Mouse (Mus musculus) kidney, postnatal 10 days (tissue): ENCODE measurements at regions not wholly inside any gene's neighbourhood (a gene's known extent, or its start where the extent isn't known, plus 50 kb on each side); places are given as distances from the start of the nearest gene placed in this dataset.
"Not testable (repeated sequence)": the region's sequence is repeated elsewhere in the genome, so short reads cannot be mapped to it uniquely, and the experiment has no call there.

Experiments
- DNase-seq: peaks from one replicate; pipeline ENCODE4 v3.0.0; 2021; ENCODE audit warnings: mixed read lengths

DNA sequence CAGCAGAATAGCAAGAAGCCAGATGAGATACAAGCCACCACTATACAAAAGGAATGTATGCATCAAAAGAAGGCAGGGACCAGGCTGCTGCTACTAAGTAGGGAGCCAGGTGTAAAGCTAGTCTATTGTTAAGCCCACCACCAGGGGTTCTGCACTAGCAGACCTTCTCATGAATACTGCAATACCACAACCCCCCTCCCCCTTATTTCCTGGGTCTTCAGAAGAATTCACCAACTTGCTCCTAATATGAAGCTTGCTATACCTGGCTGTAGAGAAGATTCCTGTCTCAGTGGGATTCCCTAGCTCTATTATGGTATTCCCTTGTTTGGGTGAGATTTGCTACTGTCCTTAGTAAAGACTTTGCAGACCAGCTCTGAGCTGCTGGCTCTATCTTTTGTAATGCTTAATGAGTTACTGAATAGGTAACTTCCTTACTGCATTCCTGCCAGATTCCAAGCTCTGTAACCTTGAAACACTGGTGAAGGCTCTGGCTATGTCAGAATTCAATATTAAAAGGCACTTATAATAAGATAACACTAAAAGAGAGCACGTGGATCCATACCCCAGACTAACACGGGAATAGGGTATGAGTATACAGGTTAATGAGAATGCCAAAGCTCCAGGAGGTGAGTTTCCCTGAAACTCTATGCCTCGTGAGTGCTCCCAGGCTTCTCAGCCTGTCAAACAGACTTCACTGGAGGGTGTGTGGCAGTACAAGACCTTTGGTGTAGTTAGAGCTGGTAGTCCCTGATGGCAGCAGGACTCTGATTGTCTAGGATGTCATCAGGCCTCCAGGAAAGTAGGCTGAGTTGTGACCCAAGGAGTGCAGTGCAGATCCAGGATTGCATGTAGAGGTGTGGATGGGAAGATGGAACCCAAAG, 455.5 kb downstream of the Plxdc2 start:
- DNase-seq: not testable (repeated sequence)

DNA sequence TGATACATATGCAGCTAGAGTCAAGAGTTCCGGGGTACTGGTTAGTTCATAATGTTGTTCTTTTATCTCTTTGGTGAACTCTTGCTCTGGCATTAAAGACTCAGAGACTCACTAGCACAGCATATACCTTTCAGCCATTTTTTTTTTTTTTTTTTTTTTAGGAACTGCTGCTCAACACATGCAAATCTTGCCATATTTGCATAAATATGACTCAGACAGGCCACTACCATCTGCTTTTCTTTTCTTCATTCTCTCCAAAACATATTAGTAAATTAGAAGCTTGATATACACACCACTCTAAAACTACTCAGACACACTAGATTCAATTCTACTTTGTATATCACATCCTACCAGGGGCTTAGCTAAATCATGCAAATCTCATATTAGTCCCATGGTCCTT, 464.3 kb downstream of the Plxdc2 start:
- no peak for DNase-seq

DNA sequence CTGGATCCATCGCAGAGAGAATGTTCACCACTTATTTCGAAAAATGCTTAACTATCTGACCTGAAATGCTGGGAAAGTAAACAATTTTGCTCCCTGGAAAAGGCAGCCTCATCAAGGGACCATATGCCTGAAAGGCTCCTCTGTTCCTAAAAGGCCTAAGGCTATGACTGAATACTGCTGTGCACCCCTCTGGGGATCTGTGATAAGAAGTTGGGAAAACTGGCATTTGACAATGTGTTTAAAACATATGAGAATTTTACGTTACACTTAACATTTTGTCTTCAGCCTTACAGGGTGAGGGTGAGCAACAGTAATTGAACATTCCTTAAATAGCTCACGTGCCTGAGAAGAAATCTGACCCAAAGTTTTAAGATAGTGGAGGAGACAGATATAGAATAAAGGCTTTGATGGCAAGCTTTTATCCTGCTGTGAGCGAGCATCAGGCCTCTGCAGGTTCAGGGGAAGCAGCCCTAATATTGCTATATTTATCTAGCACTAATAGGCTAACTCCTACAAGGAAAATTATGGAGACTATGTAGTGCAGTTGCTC, 468.7 kb downstream of the Plxdc2 start:
- no peak for DNase-seq

DNA sequence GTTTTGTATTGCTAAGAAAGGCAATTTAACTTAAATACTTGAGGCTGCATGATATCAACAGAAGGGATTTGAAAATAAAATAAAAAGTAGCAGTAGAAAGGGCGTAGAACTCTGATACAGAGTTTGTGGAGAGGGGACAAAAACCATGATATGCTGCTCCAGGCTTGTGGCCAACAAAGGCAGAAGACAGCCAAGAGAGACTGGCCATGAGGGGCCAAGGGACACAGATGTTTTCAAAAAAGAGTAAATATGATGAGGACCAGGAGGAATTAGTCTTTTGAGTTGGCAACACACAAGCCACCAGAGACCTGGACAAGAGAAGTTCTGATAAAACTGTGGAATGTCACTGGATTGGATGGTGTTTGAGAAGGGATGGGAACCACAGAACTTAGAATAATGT, 471.2 kb downstream of the Plxdc2 start:
- DNase-seq: peak; percentile 18

DNA sequence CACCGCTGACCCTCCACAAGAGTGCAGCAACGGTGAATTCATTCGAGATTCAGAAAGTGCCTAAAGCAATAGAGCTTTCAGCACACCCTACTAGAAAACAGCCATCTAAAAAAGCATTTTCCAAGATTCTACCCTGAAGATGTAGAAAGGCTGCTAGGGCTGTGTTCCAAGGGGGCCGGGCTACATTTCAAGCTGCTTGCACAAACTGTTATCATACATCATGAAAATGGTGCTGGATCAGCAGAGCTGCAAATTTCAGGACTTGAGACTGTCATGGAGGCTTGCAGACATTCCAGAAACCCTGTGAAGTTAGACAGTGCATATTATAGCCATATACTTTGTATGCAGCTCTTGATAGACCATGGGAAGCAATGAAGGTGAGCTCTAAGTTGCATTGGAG, 479.9 kb downstream of the Plxdc2 start:
- peak; percentile 20 for DNase-seq

DNA sequence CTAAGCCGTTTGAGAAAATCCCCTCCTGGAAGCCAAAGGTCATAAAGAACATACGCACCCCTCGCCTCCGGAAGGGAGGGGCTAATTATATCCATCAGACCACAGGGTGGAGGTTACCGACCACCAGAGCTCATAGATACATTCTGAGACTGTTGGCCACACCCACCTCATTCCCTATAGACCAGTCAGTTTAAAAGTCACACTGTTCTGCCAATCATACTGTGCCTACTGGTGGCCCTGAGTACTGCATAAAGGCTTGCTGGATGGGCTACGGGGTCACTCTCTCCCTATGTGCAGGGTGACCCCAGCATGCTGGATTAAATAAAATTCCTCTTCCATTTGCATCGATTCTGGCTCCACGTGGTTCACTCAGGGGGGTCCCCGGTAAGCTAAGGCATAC, 482.6 kb downstream of the Plxdc2 start:
- DNase-seq: no peak

DNA sequence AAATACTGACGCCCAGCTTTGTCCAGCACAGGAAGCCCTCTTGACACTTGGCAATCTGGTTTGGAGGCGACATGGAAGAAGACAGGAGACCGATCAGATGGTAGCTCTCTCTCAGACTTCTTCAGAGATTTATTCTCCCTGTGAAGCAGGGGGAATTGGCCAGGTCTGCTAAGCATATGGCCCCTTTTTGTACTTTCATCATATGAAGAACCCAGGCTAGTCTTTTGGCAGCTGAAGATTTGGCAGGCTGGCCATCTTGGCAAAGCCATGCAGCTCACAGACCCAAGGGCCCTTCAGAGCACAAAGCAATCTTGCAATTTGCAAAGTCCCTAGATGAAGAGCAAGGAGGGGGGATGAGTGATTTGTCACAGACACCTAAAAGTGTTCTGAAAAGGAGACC, 493.8 kb downstream of the Plxdc2 start:
- peak; percentile 8 for DNase-seq

DNA sequence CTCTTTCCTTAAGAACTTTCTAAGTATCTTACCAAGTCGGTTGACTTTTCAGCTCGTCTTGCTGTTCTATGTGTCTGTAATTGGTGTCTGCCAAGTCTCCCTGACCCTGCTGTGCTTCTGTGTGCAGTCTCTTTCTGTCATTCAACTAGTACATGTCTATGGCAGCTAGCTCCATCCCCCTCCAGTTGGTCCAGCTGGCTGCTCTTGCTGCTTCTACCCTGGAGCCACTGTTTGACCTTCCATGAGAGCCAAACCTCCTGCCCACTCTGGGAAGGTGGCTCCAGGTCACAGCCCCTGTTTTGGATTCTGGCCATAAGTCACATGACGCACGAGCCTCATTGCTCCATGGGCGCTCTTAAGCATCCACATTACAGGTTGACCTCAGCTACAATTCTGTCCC, 504.0 kb downstream of the Plxdc2 start:
- DNase-seq: peak; percentile 9

DNA sequence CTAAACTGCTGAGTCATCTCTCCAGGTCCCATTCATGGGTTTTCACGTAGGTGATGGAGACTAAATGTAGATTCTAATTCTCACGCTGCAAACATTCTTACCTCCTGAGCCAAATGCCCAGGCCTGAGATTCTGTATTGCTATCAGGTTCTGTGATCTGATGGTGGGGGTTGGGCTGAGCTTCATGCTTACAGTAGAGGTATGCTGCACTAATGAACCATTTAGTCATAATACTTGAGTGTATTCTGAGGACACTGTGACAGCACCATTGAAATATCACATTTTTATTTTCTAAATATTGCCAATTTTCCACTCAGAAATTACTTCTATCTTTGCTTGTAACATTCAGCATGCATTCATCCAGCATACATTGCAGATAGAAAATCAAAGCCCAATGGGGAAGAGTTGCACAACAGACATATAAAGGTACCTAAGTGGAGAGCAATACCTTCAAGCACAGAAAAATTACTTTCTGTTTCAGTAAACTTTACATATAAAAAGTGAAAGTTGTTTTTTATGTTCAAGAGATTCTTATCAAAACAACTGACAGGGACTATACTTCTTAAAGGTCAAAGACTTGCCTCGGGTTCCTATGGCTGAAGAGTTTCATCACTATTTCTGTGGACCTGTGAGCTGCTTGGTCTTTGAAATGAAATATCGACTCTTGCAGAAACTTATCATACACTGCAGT, 510.2 kb downstream of the Plxdc2 start:
- DNase-seq: no peak

DNA sequence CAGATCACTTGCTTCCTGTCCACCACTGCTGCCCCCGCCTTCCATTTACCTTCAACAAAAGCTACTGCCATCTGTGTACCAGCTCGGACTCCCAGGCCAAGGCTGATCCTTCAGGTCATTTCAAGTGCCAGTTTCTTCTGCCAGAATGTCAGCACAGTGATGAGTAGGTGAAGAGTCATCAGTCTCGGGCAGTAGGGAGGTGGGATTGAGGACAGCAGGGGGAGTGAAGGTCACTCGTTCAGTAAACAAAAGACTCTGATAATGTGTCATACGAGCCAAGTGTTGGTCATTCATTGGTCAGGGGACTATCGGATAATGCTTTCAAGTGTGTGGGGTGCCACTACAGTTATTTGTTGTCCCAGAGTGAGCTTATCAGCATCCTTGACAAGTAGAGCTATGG, 536.3 kb downstream of the Plxdc2 start:
- DNase-seq: not testable (repeated sequence)

DNA sequence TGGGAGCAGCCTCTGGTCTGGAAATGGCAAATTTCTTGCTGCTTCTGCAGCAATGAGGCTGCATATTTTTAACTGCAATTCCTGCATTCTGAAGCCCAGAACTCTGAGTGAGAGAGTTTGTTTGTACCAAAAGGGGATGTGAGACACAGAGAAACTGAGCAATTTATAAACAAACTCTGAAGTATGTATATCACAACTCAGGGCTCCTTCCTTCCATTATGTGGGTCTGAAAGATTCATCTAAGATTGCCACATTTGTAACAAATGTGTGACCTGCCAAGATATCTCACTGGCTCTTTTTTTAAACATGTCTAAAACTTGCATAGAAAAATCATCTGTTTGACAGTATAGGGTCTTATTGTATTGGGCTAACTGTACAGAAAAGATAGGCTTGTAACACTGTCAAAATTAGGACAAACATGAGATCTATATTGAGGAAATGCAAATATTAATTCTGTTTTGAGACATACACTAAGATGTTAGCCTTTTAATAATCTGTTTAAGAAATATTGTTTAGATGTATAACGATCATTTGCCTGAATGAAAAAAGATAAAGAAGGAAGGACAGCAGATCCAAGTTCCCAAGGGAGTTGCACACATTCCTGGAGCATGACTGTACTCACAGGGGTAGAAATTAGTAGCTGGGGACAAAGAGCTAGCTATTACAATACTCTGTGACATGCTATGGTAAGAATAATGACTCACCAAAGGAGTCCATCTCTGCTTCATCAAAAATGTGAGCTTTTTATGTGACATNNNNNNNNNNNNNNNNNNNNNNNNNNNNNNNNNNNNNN, 553.3 kb downstream of the Plxdc2 start:
- DNase-seq: no peak

DNA sequence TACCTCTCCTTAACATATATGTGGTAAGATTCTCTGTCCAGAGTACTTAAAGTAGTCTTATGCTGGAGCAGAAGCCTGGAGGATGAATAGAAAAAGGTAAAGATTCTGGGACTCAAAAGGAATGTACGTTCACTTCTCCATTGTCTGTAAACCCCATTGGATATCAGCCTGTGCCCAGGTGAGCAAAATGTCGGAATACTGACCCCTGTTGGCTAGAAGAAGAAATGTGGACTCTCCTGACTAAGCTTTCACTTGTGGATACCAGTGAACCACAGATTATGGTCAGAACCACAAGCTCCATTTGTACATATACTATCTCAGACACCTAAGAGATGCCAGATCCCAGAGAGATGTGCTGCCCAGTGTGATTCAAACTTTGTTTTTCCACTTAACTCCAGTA, 558.5 kb downstream of the Plxdc2 start:
- DNase-seq: peak; percentile 5

DNA sequence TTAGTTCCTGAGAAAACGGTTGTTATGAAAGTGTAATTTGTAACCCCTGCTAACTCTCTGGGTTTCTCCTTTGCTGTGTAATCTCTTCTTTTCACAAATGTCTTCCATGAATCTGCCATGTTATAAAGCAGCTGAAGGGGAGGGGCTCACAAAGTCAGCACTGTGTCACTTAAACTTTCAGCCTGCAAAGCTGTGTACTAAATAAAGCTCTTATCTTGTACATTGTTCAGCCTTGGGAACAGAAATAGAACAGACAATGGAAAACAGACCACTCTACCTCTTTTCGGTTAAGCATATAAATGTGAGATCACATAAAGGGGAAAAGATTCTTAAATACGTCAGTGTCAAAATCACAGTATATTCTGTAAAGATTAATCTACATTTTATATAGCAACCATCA, 573.9 kb downstream of the Plxdc2 start:
- no peak for DNase-seq

DNA sequence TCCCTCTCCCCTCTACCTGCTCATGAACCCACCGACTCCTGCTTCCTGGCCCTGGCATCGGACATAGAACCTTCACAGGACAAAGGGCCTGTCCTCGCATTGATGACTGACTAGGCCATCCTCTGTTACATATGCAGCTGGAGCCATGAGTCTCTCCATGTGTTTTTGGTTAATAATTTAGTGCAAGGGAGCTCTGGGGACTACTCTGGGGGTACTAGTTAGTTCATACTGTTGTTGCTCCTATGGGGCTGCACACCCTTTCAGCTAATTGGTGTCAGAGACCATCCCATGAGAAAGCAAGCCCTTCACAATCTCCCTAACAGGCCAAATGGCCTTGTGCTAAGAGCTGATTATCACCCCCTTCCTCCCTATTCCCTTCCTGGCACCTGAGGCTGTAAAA, 603.3 kb downstream of the Plxdc2 start:
- no peak for DNase-seq

DNA sequence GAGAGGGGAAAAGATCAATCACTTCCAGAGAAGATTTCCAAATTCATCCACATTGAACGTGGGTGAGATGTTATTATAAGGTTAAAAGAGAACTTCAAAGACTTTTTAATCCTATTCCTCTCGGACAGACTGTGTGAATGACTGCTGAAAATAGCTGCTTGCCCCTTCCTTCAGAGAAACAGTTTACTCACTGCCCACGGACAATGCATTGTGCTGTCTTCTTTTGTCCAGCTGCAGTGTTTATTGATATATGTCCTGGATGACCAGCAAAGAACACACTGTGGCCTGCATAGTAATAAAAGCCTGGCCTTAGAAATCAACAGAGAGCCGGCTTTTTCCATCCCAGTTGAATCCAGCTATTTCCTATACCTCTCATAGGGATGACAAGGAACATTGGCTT, 621.3 kb downstream of the Plxdc2 start:
- no peak for DNase-seq

DNA sequence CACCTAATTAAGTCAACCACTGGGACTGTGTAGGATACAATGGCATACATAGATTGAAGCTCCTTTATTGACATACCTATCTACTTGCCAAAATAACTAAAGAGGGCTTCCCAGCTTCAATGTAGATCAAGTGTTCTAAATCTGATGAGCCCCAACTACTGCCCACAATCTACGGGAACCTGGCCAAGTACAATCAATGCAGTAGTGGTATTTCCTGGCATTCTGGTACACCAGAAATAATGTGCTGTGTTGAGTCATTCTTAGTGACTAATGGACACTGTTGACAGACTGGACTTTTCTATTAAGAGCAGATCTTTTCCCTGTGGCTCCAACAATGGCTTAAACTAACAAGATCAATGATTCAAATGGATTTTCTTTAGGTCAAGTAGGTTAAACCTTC, 626.7 kb downstream of the Plxdc2 start:
- no peak for DNase-seq

DNA sequence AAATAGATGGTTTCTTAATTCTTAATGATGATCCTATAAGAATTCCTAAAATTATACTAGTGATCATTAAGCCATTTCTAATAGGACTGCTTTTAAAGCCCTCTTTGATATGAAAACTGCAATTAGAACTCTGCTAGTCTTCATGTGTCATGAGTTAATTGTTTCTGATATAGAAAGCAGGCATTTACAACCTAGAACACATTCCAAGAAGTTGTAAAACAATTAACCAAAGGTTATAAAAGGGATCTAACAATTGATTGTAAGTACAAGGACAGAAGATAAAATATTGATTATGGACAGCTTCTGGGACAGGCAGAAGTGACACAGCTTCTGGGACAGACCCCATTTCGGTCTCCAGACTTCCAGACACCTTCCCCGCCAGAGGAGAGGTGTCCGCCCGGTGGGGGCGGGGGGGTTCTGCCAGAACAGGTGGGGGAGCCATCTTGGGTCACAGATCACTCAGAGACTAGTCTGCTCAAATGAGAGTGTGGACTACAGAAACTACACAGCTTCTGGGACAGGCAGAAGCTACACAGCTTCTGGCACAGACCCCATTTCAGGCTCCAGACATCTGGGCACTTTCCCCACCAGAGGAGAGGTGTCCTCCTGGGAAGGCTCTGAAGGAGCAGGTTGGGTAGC, 627.6 kb downstream of the Plxdc2 start:
- no peak for DNase-seq
